Mouse (Mus musculus) hindbrain, postnatal 0 days (tissue): ENCODE measurements around the gene Ankrd7. TPM values are rescaled to one million over a fixed set of nuclear protein-coding genes. Genes with fewer than 3 reads are reported as not detected.
"Not testable (repeated sequence)": the region's sequence is repeated elsewhere in the genome, so short reads cannot be mapped to it uniquely, and the experiment has no call there.

Source experiments
- ATAC-seq: fragments of 200-750 bp; cut with Nextera tagmentation; 2 replicates; pipeline ENCODE4 v1.8.0; 2017; ENCODE audit warnings: mild to moderate bottlenecking, moderate TSS enrichment, moderate library complexity
- DNase-seq: peaks from one replicate; pipeline ENCODE4 v3.0.0-alpha.2; 2015; ENCODE audit warnings: low spot score
- H3K27ac ChIP-seq: fragments of 300-500 bp; sonication (generic); 2 replicates; pipeline ENCODE4 v1.5.1; 2014; ENCODE audit warnings: mild to moderate bottlenecking
- H3K27me3 ChIP-seq: fragments of 300-500 bp; sonication (generic); 2 replicates; pipeline ENCODE4 v1.6.1; 2014; ENCODE audit warnings: low read length, mixed read lengths; ENCODE audit not compliant: insufficient read depth
- H3K36me3 ChIP-seq: fragments of 300-500 bp; sonication (generic); 2 replicates; pipeline ENCODE4 v1.6.1; 2014; ENCODE audit warnings: low read length, mixed read lengths; ENCODE audit not compliant: insufficient read depth
- H3K4me1 ChIP-seq: fragments of 300-500 bp; sonication (generic); 2 replicates; pipeline ENCODE4 v1.6.1; 2014; ENCODE audit warnings: antibody characterized with exemption, low read length, mixed read lengths; ENCODE audit not compliant: insufficient read depth
- H3K4me2 ChIP-seq: fragments of 300-500 bp; sonication (generic); 2 replicates; pipeline ENCODE4 v1.6.1; 2014; ENCODE audit warnings: low read depth, mild to moderate bottlenecking, low read length, moderate library complexity, mixed read lengths
- H3K4me3 ChIP-seq: fragments of 300-500 bp; sonication (generic); 2 replicates; pipeline ENCODE4 v1.5.1; 2014; ENCODE audit warnings: low read length
- H3K9ac ChIP-seq: fragments of 300-500 bp; sonication (generic); replicated peaks from 2 replicates; pipeline ENCODE4 v1.6.1; 2014; ENCODE audit warnings: mild to moderate bottlenecking, low read length, moderate library complexity, mixed read lengths
- H3K9me3 ChIP-seq: fragments of 300-500 bp; sonication (generic); 2 replicates; pipeline ENCODE4 v1.6.1; 2016; ENCODE audit warnings: low read length, mixed read lengths
- CTCF ChIP-seq: IDR thresholded peaks from 2 replicates; pipeline ENCODE4 v1.5.1; 2016; ENCODE audit warnings: antibody characterized with exemption, control low read depth, low read depth
- WGBS: fragments of 180-500 bp; shearing (Covaris S2); extraction: QIAGEN DNeasy Blood & Tissue Kit; methylation state at CpG from one replicate; pipeline ENCODE4 v1.1.7; 2014; 5-methylcytosine and 5-hydroxymethylcytosine counted together
- polyA plus RNA-seq: library from polyadenylated mRNA; unstranded; fragments of >200 nt; fragmentation: Nextera tagmentation; extraction: Ambion mirVana; gene quantifications from 2 replicates; pipeline ENCODE4 v1.2.1, GENCODE M21; 2015
- total RNA-seq: library from RNA; depleted of rRNA; stranded (reverse); fragments of >200 nt; gene quantifications from 2 replicates; pipeline ENCODE4 v1.2.3, GENCODE M21; 2014; rRNA removed

Ankrd7 gene
- total RNA-seq (not detected in 2 replicates), polyA plus RNA-seq (not detected in 2 replicates)

DNA sequence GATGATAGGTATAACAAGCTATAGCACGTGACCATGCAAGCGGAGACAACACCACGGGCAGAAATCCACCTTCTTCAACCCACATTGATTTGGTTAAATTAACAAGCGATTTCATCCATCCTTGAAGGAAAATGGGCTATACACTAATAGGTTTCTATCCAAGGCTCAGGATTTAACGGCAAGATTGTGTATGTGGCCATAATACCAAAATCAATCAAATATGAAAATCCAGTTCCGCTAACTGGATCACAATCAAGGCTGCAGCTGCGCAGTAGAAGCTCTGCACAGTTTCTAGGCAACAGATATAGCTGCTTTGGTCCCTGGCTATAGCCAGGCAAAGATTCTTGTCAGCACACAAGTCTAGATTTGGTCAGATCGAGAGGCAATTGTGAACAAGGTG, at the start of gene Ankrd7:
TSS of gene Ankrd7 (plus strand) at position 301 of the 400 bp plus-strand sequence.
- no peaks in the 10 kb centered on the region for H3K27me3 ChIP-seq
- no peak within 1 kb of the TSS for H3K4me3 ChIP-seq
- H3K9ac ChIP-seq = no peak within 1 kb of the TSS
- no peaks in the 10 kb centered on the region for H3K4me1 ChIP-seq
- H3K27ac ChIP-seq = no peak within 1 kb of the TSS
- H3K4me2 ChIP-seq = no peak within 1 kb of the TSS
- no peaks in the 10 kb centered on the region for H3K36me3 ChIP-seq
- DNase-seq = no peak
- no peak for TF ChIP-seq CTCF
- 90% methylated on average over 8 of the region's 8 CpGs for WGBS
- ATAC-seq = no peak
- H3K9me3 ChIP-seq = no peaks in the 10 kb centered on the region

DNA sequence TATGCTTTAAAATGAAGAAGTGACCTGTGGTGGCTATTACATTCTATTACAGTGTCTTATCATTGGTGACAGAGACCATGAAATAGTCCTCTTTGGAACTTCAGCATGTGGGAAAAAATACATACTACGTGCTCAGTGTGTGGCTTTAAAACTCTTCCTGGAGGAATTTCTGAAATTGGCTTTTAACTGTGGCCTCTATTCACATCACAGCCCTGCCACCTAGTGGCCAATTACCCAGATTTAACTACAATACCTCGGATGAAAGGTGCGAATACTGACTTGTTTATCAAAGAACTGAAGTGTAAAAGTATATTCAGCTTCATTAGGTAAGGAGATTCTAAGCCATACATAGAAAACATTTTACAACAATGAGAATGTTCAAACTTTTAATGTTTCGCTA, 46.8 kb upstream of the Ankrd7 start:
- no peak overlapping the region for H3K9ac ChIP-seq
- no peak overlapping the region for H3K27ac ChIP-seq
- peak; percentile 79 for TF ChIP-seq CTCF
- H3K4me2 ChIP-seq = no peak overlapping the region
- H3K27me3 ChIP-seq = no peaks in the 10 kb centered on the region
- no peaks in the 10 kb centered on the region for H3K9me3 ChIP-seq
- H3K36me3 ChIP-seq = no peaks in the 10 kb centered on the region
- peak; percentile 55; the same call in 1 of the 2 replicates for ATAC-seq
- 14% methylated on average over 4 of the region's 4 CpGs for WGBS
- no peak overlapping the region for H3K4me3 ChIP-seq
- no peaks in the 10 kb centered on the region for H3K4me1 ChIP-seq
- DNase-seq = peak; percentile 83

- Histone ChIP-seq H3K4me2 (no peak overlapping the region), H3K4me3 (no peak overlapping the region), H3K9me3 (no peaks in the 10 kb centered on the region), H3K36me3 (no peaks in the 10 kb centered on the region), H3K27ac (no peak overlapping the region), H3K27me3 (no peaks in the 10 kb centered on the region), H3K9ac (no peak overlapping the region), H3K4me1 (no peaks in the 10 kb centered on the region)
- WGBS = 69% methylated on average over 4 of the region's 4 CpGs
- DNase-seq (no peak), ATAC-seq (no peak)
- TF ChIP-seq CTCF = no peak
Observed at GRCm38 (mm10) chr6:18820246-18820645, 45.9 kb upstream of the Ankrd7 start.

DNA sequence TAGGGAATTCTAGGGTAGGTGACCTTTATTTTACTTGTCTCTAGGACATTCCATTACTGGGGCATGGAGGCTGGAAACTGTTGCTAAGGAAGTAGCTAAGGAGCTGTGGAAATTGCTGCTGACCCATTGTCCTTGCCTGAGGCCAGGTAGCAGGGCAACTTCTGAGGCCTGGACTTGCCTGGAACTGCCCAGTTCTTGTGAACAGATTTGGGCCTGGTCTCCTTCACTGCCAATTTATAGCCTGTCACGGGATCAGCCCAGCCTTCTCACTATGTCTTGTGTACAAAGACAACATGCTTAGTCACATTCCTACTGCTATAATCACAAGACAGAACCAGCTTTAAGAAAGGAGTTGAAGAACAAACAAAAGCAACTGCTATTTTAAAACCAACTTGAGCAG, 43.3 kb upstream of the Ankrd7 start:
- 61% methylated on average over 1 of the region's 1 CpGs for WGBS
- Histone ChIP-seq H3K36me3 (no peaks in the 10 kb centered on the region), H3K4me2 (no peak overlapping the region), H3K27ac (no peak overlapping the region), H3K4me1 (no peaks in the 10 kb centered on the region), H3K9ac (no peak overlapping the region), H3K4me3 (no peak overlapping the region), H3K27me3 (no peaks in the 10 kb centered on the region), H3K9me3 (no peaks in the 10 kb centered on the region)
- DNase-seq (no peak), ATAC-seq (no peak)
- TF ChIP-seq CTCF = no peak

DNA sequence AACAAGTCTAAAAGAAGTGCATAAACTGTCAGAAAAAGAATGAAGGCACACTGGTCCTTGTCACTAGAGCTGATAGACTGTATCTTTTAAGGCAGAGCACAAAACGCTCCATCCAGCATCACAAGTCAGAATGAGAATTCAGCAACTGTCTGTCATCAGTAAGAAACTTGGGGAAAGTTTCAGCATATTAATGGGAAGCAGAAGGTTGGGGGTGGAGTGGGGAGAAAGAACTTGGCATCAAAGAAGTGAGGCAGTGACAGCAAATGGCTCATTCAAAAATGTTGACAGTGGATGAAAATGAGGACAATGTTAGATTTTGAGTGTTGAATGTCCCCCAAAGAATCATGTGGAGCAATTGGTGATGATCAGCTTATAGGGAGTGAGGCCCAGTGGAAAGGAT, 33.2 kb upstream of the Ankrd7 start:
- H3K4me2 ChIP-seq = no peak overlapping the region
- ATAC-seq = no peak
- no peak overlapping the region for H3K9ac ChIP-seq
- no peak for DNase-seq
- H3K27ac ChIP-seq = no peak overlapping the region
- H3K4me3 ChIP-seq = no peak overlapping the region
- H3K4me1 ChIP-seq = no peaks in the 10 kb centered on the region
- H3K36me3 ChIP-seq = no peaks in the 10 kb centered on the region
- no peaks in the 10 kb centered on the region for H3K9me3 ChIP-seq
- 80% methylated on average over 1 of the region's 1 CpGs for WGBS
- H3K27me3 ChIP-seq = no peaks in the 10 kb centered on the region
- TF ChIP-seq CTCF = no peak

DNA sequence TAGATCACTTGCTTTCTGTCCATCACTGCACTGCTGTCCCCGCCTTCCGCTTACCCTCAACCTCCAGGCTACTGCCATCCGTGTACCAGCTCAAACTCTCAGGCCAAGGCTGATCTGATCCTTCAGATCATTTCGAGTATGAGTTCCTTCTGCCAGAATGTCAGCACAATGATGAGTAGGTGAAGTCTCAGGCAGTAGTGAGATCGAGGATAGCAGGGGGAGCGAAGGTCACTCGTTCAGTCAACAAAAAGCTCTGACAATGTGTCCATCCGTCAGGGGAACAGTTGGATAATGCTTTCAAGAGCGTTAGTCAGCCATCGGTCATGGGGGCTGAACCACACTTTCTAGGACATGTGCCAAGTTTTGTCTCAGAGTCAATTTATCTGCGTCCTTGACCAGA, 21.6 kb upstream of the Ankrd7 start:
- H3K27ac ChIP-seq, H3K4me2 ChIP-seq, H3K4me1 ChIP-seq, H3K36me3 ChIP-seq, ATAC-seq, DNase-seq, H3K4me3 ChIP-seq, H3K9ac ChIP-seq, H3K9me3 ChIP-seq, H3K27me3 ChIP-seq: not testable (repeated sequence)
- WGBS = 100% methylated on average over 2 of the region's 11 CpGs

- not testable (repeated sequence) for H3K9me3 ChIP-seq, H3K9ac ChIP-seq, H3K36me3 ChIP-seq, H3K4me2 ChIP-seq, DNase-seq, H3K4me3 ChIP-seq, H3K27ac ChIP-seq, ATAC-seq, H3K27me3 ChIP-seq
- peaks cover 12% of the 10 kb centered on the region for H3K4me1 ChIP-seq
- WGBS = 49% methylated on average over 5 of the region's 7 CpGs
Observed at GRCm38 (mm10) chr6:18845571-18845970, 20.5 kb upstream of the Ankrd7 start.
